Mouse (Mus musculus) fibroblast of lung, adult 2 months (primary cell): Measurements from ENCODE around the gene Cds1.

Experiments
- DNase-seq: peaks from one replicate; pipeline ENCODE4 v3.0.0-alpha.2; 2011; ENCODE audit warnings: low read depth

Gene Cds1

GRCm38 (mm10) chr5:101776528-101776927 lies 11.6 kb downstream of the Cds1 start:
- DNase-seq: no peak

GRCm38 (mm10) chr5:101779376-101779863 lies 14.5 kb downstream of the Cds1 start:
- DNase-seq: no peak

- no peak for DNase-seq
Observed at GRCm38 (mm10) chr5:101780918-101781317, 16.0 kb downstream of the Cds1 start.

- DNase-seq: no peak
Observed at GRCm38 (mm10) chr5:101784328-101784727, 19.4 kb downstream of the Cds1 start.

GRCm38 (mm10) chr5:101784787-101785186 lies 19.9 kb downstream of the Cds1 start:
- no peak for DNase-seq

- no peak for DNase-seq
Observed at GRCm38 (mm10) chr5:101785921-101786614, 21.1 kb downstream of the Cds1 start.

GRCm38 (mm10) chr5:101789770-101790169 lies 24.8 kb downstream of the Cds1 start:
- DNase-seq: no peak

- no peak for DNase-seq
Observed at GRCm38 (mm10) chr5:101790560-101790959, 25.6 kb downstream of the Cds1 start.

- no peak for DNase-seq
Observed at GRCm38 (mm10) chr5:101792665-101793064, 27.7 kb downstream of the Cds1 start.

GRCm38 (mm10) chr5:101801891-101802290 lies 37.0 kb downstream of the Cds1 start:
- DNase-seq: no peak

- no peak for DNase-seq
Observed at GRCm38 (mm10) chr5:101802358-101803022, 37.6 kb downstream of the Cds1 start.

- no peak for DNase-seq
Observed at GRCm38 (mm10) chr5:101811296-101812169, 46.6 kb downstream of the Cds1 start.

- no peak for DNase-seq
Observed at GRCm38 (mm10) chr5:101816822-101817221, 51.9 kb downstream of the Cds1 start.

- DNase-seq: no peak
Observed at GRCm38 (mm10) chr5:101819216-101819615, 54.3 kb downstream of the Cds1 start.

- DNase-seq: no peak
Observed at GRCm38 (mm10) chr5:101819844-101820243, 54.9 kb downstream of the Cds1 start.

- no peak for DNase-seq
Observed at GRCm38 (mm10) chr5:101821052-101821451, 56.1 kb downstream of the Cds1 start.

- no peak for DNase-seq
Observed at GRCm38 (mm10) chr5:101821491-101822310, 56.8 kb downstream of the Cds1 start.

- no peak for DNase-seq
Observed at GRCm38 (mm10) chr5:101822311-101822670, 57.4 kb downstream of the Cds1 start.

- peak; percentile 24 for DNase-seq
Observed at GRCm38 (mm10) chr5:101825111-101825911, 60.4 kb downstream of the Cds1 start.

GRCm38 (mm10) chr5:101826531-101826970 lies 61.6 kb downstream of the Cds1 start:
- DNase-seq: peak; percentile 25

GRCm38 (mm10) chr5:101827477-101827876 lies 62.5 kb downstream of the Cds1 start:
- no peak for DNase-seq
